In the genomic region with DNA sequence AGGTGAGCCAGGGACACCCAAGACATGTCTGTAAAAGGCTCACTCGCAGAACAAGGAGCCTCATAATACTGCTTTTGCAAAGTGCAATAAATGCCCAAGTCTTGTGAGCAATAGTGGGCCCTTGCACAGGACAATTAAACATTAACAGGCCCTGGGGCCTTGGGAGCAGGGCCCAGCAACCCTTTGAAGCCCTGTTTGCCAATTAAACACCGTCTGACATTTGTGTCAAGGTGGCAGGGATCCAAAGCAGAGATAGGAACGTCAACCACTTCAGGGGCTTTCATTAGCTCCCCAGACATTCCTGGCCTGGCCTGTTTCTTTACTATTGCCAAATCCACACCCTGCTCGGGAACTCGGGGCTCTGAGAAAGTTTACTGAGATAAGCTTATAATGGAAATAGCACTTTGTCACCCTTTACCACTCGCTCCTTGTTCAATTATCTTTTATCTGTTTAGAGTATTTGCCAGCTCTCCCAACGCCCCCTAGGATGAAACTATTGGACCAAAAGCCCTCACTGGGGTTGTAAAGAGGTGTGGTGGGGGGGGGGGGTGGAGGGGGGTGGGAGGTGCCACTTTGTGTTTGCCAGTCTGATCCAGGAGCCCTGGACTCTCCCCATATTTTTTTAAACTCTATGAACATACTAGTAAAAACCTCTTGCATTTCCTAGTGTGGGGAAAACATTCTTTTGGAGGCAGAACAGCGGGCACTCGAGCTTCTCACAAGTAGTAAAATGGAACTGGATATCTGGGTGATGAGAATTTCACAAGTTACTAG, we compare ENCODE assay signal across 8 mouse cellular contexts.
A peak's percentile ranks its signal among the peaks of the same experiment; 100 is the strongest.
DNase-seq lines count a peak whose midpoint lies in the region; ATAC-seq and TF ChIP-seq lines count a peak whose summit lies in the region.

No protein-coding gene starts in this region.

- no peak overlapping the region for H3K4me2 ChIP-seq in forebrain, postnatal 0 days (ENCODE audit: low read depth)
- H3K4me2 ChIP-seq in heart, embryonic 13.5 days = no peak overlapping the region
- H3K4me2 ChIP-seq in hindbrain, embryonic 14.5 days (replicated peaks) = no peak overlapping the region

- WGBS in forebrain, embryonic 10.5 days = 59% methylated on average over 9 of the region's 9 CpGs
- 24% methylated on average over 9 of the region's 9 CpGs for WGBS in forebrain, postnatal 0 days
- WGBS in heart, embryonic 13.5 days = 14% methylated on average over 9 of the region's 9 CpGs
- 57% methylated on average over 9 of the region's 9 CpGs for WGBS in hindbrain, embryonic 14.5 days

- no peak for TF ChIP-seq CTCF in forebrain, postnatal 0 days (IDR thresholded peaks at IDR 0.05; ENCODE audit: low read depth)

- H3K27ac ChIP-seq in forebrain, embryonic 10.5 days = peak overlapping the region; percentile 65
- no peak overlapping the region for H3K27ac ChIP-seq in forebrain, postnatal 0 days (ENCODE audit: low read depth, low read length)
- H3K27ac ChIP-seq in heart, embryonic 13.5 days (replicated peaks) = peak overlapping the region; percentile 87
- no peak overlapping the region for H3K27ac ChIP-seq in hindbrain, embryonic 14.5 days

- no peaks in the 10 kb centered on the region for H3K36me3 ChIP-seq in forebrain, embryonic 10.5 days (replicated peaks)
- no peaks in the 10 kb centered on the region for H3K36me3 ChIP-seq in forebrain, postnatal 0 days (ENCODE audit: insufficient read depth)
- H3K36me3 ChIP-seq in heart, embryonic 13.5 days = no peaks in the 10 kb centered on the region
- no peaks in the 10 kb centered on the region for H3K36me3 ChIP-seq in hindbrain, embryonic 14.5 days (replicated peaks; ENCODE audit: control insufficient read depth, insufficient read depth)

- DNase-seq in forebrain, embryonic 10.5 days (ENCODE audit: extremely low spot score, low spot score) = no peak
- DNase-seq in forebrain, postnatal 0 days = no peak
- peak; percentile 72 to 80 for DNase-seq in kidney, postnatal 36 days
- DNase-seq in lung, postnatal 25 days (ENCODE audit: low spot score) = peak; percentile 76
- DNase-seq in right cerebral cortex, postnatal 14 days = no peak
- DNase-seq in hindbrain, embryonic 14.5 days (ENCODE audit: low spot score) = no peak

- H3K9me3 ChIP-seq in forebrain, embryonic 10.5 days = no peaks in the 10 kb centered on the region
- no peaks in the 10 kb centered on the region for H3K9me3 ChIP-seq in forebrain, postnatal 0 days (ENCODE audit: low read length)
- no peaks in the 10 kb centered on the region for H3K9me3 ChIP-seq in heart, embryonic 13.5 days
- H3K9me3 ChIP-seq in hindbrain, embryonic 14.5 days (ENCODE audit: control insufficient read depth, low read length) = 0 out of 2 replicates have a peak, but pooled peaks cover 4% of the 10 kb centered on the region

- no peak overlapping the region for H3K9ac ChIP-seq in forebrain, postnatal 0 days
- peak overlapping the region; percentile 44; the same call in 1 of the 2 replicates for H3K9ac ChIP-seq in heart, embryonic 13.5 days
- H3K9ac ChIP-seq in hindbrain, embryonic 14.5 days = no peak overlapping the region

- H3K27me3 ChIP-seq in forebrain, embryonic 10.5 days (ENCODE audit: poor library complexity, severe bottlenecking) = no peaks in the 10 kb centered on the region
- no peaks in the 10 kb centered on the region for H3K27me3 ChIP-seq in forebrain, postnatal 0 days (ENCODE audit: insufficient read depth, low read length)
- no peaks in the 10 kb centered on the region for H3K27me3 ChIP-seq in heart, embryonic 13.5 days (replicated peaks)
- no peaks in the 10 kb centered on the region for H3K27me3 ChIP-seq in hindbrain, embryonic 14.5 days (ENCODE audit: control insufficient read depth, insufficient read depth, low read length)

- H3K4me3 ChIP-seq in forebrain, embryonic 10.5 days = no peak overlapping the region
- no peak overlapping the region for H3K4me3 ChIP-seq in forebrain, postnatal 0 days (ENCODE audit: low read depth, low read length)
- H3K4me3 ChIP-seq in heart, embryonic 13.5 days = no peak overlapping the region
- no peak overlapping the region for H3K4me3 ChIP-seq in hindbrain, embryonic 14.5 days (replicated peaks; ENCODE audit: low read length)

- H3K4me1 ChIP-seq in forebrain, embryonic 10.5 days = peaks cover 27% of the 10 kb centered on the region
- H3K4me1 ChIP-seq in forebrain, postnatal 0 days (ENCODE audit: insufficient read depth) = no peaks in the 10 kb centered on the region
- peaks cover 28% of the 10 kb centered on the region for H3K4me1 ChIP-seq in heart, embryonic 13.5 days
- H3K4me1 ChIP-seq in hindbrain, embryonic 14.5 days (replicated peaks; ENCODE audit: control insufficient read depth, insufficient read depth, low read length) = no peaks in the 10 kb centered on the region; the same call in 1 of the 2 replicates

- ATAC-seq in forebrain, postnatal 0 days = no peak
- ATAC-seq in heart, embryonic 13.5 days (ENCODE audit: extremely low read depth, insufficient number of reproducible peaks, low FRiP score, low TSS enrichment) = peak; percentile 56; the same call in 1 of the 2 replicates
- no peak for ATAC-seq in granulocyte monocyte progenitor cell, adult 5-6 weeks (replicated peaks; ENCODE audit: poor library complexity, severe bottlenecking)
- no peak for ATAC-seq in hindbrain, embryonic 14.5 days (ENCODE audit: low FRiP score)

Comparison
In these comparisons a context has a peak if more than half of its experiments do, and no peak if none do; other contexts are left out.
1. H3K27ac ChIP-seq: peak in forebrain, embryonic 10.5 days (single experiment) and heart, embryonic 13.5 days (single experiment); none in forebrain, postnatal 0 days (single experiment) and hindbrain, embryonic 14.5 days (single experiment).
2. DNase-seq: peak in kidney, postnatal 36 days (2 of 2) and lung, postnatal 25 days (single experiment); none in forebrain, embryonic 10.5 days (single experiment), forebrain, postnatal 0 days (single experiment), right cerebral cortex, postnatal 14 days (single experiment) and hindbrain, embryonic 14.5 days (single experiment).